Mouse (Mus musculus): ENCODE data around the gene Smyd3.

- no peak for TF ChIP-seq CTCF (IDR thresholded peaks at IDR 0.05; ENCODE audit: low read depth)
- TF ChIP-seq EP300 (optimal IDR thresholded peaks at IDR 0.05) = no peak
These were observed 319.9 kb downstream of the Smyd3 start for GRCm38 (mm10) chr1:179197821-179198516.

All from stomach, postnatal 0 days (tissue).